Mouse (Mus musculus) ES-Bruce4 (cell line): ENCODE measurements around the gene Gm2916.
"Not testable (repeated sequence)": the region's sequence is repeated elsewhere in the genome, so short reads cannot be mapped to it uniquely, and the experiment has no call there.

Experiments
- CTCF ChIP-seq: IDR thresholded peaks from one replicate; pipeline ENCODE4 v1.8.1; 2011; ENCODE audit warnings: low read depth, low read length
- EP300 ChIP-seq: IDR thresholded peaks from 2 replicates; pipeline ENCODE4 v1.6.1; 2011; ENCODE audit warnings: low read depth, low read length; ENCODE audit not compliant: insufficient read depth

- TF ChIP-seq CTCF, EP300: not testable (repeated sequence)
These were observed 79.3 kb downstream of the Gm2916 start, which contains the start of gene Gm3095 for GRCm38 (mm10) chr14:3963247-3963646.
